Mouse (Mus musculus) lung, embryonic 14.5 days (tissue): ENCODE measurements around the gene Magi1. TPM values are rescaled to one million over a fixed set of nuclear protein-coding genes. Genes with fewer than 3 reads are reported as not detected.

ENCODE experiments used
- ATAC-seq: fragments of 200-750 bp; cut with Nextera tagmentation; 2 replicates; pipeline ENCODE4 v1.8.0; 2017; ENCODE audit warnings: mild to moderate bottlenecking, moderate TSS enrichment, moderate library complexity; ENCODE audit not compliant: insufficient read depth
- DNase-seq: peaks from one replicate; pipeline ENCODE4 v3.0.0-alpha.2; 2015
- H3K27ac ChIP-seq: fragments of 300-500 bp; sonication (generic); 2 replicates; pipeline ENCODE4 v1.5.1; 2014; ENCODE audit warnings: low read depth, mild to moderate bottlenecking, moderate library complexity
- H3K27me3 ChIP-seq: fragments of 300-500 bp; sonication (generic); 2 replicates; pipeline ENCODE4 v1.6.1; 2014; ENCODE audit warnings: low read length, control low read depth; ENCODE audit not compliant: insufficient read depth
- H3K36me3 ChIP-seq: fragments of 300-500 bp; sonication (generic); 2 replicates; pipeline ENCODE4 v1.6.1; 2014; ENCODE audit warnings: control low read depth; ENCODE audit not compliant: insufficient read depth
- H3K4me1 ChIP-seq: fragments of 300-500 bp; sonication (generic); 2 replicates; pipeline ENCODE4 v1.6.1; 2014; ENCODE audit warnings: antibody characterized with exemption, control low read depth; ENCODE audit not compliant: insufficient read depth
- H3K4me2 ChIP-seq: fragments of 300-500 bp; sonication (generic); 2 replicates; pipeline ENCODE4 v1.6.1; 2014; ENCODE audit warnings: mild to moderate bottlenecking
- H3K4me3 ChIP-seq: fragments of 300-500 bp; sonication (generic); 2 replicates; pipeline ENCODE4 v1.5.1; 2014; ENCODE audit warnings: low read depth, low read length
- H3K9ac ChIP-seq: fragments of 300-500 bp; sonication (generic); 2 replicates; pipeline ENCODE4 v1.6.1; 2014
- H3K9me3 ChIP-seq: fragments of 300-500 bp; sonication (generic); 2 replicates; pipeline ENCODE4 v1.6.1; 2016; ENCODE audit warnings: low read depth, low read length, control low read depth
- CTCF ChIP-seq: IDR thresholded peaks from 2 replicates; pipeline ENCODE4 v1.5.1; 2016; ENCODE audit warnings: antibody characterized with exemption, low read depth
- WGBS: fragments of 180-500 bp; shearing (Covaris S2); extraction: QIAGEN DNeasy Blood & Tissue Kit; methylation state at CpG from one replicate; pipeline ENCODE4 v1.1.7; 2014; 5-methylcytosine and 5-hydroxymethylcytosine counted together
- polyA plus RNA-seq: library from polyadenylated mRNA; unstranded; fragments of >200 nt; fragmentation: Nextera tagmentation; extraction: Ambion mirVana; gene quantifications from 2 replicates; pipeline ENCODE4 v1.2.1, GENCODE M21; 2014

The Magi1 gene
- polyA plus RNA-seq, 1 experiment from 2014 or later: 10.1 TPM

DNA sequence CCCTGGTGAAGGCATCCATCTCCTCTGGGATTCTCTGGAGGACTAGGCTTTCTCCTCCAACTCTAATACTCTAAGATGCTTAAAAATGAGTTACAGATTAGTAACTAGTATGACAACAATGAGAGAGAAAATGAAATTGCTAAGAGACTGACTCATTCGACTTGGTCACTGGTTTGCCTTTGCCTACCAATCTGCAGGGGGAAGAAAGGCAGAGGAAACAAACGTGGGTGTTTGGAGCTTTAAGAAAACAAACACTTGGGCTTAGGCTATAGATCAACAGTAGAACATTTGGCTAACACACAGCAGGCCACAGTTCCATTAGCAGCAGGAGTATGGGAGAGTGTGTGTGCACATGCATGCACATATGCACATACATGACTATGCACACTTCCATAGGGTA is 142.2 kb downstream of the Magi1 start:
- DNase-seq: no peak
- H3K4me2 ChIP-seq: no peak overlapping the region

DNA sequence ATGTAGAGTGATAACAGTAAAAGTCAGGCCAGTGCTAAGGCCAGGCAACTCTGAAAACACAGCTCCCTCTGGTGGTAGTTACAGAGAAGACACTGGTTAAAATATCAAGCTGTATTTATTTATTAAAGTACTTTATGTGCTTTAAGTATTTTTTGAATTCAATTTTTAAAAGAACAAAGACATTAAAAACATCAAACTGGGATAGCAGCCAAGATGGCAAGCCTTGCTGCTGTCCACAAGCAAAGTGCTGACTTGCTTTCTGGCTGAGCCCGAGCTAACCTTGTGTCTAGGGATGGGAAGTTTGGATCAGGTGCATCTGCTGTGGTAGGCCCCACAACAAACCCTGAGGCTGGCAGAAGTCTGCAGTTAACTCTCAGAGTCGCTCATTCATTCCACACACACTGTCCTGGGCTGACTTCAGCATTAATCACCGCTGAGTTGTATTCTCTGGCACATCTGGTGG is 143.7 kb downstream of the Magi1 start:
- no peak overlapping the region for H3K9ac ChIP-seq
- WGBS: 69% methylated on average over 3 of the region's 3 CpGs
- no peak overlapping the region for H3K27ac ChIP-seq
- TF ChIP-seq CTCF: peak; percentile 66
- no peaks in the 10 kb centered on the region for H3K36me3 ChIP-seq
- H3K27me3 ChIP-seq: no peaks in the 10 kb centered on the region
- H3K4me2 ChIP-seq: no peak overlapping the region
- peak; percentile 83 for DNase-seq
- no peaks in the 10 kb centered on the region for H3K4me1 ChIP-seq
- peak; percentile 52; the same call in 1 of the 2 replicates for ATAC-seq
- H3K9me3 ChIP-seq: no peaks in the 10 kb centered on the region
- H3K4me3 ChIP-seq: no peak overlapping the region

More for the DNA sequence above, 142.2 kb downstream of the Magi1 start:
- Histone ChIP-seq H3K27ac (no peak overlapping the region), H3K36me3 (no peaks in the 10 kb centered on the region), H3K4me1 (peaks cover 5% of the 10 kb centered on the region), H3K27me3 (no peaks in the 10 kb centered on the region), H3K9ac (no peak overlapping the region), H3K9me3 (no peaks in the 10 kb centered on the region), H3K4me3 (no peak overlapping the region)
- 29% methylated on average over 2 of the region's 2 CpGs for WGBS
- ATAC-seq: no peak
- TF ChIP-seq CTCF: no peak

DNA sequence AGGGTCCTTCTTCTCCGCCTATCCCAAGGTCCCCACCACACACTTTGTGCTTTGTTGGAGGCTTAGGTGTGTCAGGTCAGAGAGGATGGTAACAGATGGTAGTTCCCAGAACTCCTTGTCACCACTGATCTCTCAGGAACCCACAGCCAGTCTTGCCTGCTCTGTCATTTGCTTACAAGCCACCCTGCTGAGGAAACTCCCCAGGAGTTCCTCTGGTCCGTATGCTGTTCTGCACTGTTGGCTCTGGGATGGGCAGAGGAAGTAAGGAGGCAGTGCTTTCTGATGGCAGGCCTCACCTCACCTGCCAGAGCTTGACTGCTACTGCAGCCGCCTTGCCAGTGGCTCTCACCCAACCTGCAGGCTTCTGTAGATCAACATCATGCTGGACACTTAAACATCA is 147.0 kb downstream of the Magi1 start:
- H3K4me1 ChIP-seq: no peaks in the 10 kb centered on the region
- no peak overlapping the region for H3K4me2 ChIP-seq
- H3K9ac ChIP-seq: no peak overlapping the region
- no peaks in the 10 kb centered on the region for H3K36me3 ChIP-seq
- no peak for TF ChIP-seq CTCF
- H3K9me3 ChIP-seq: no peaks in the 10 kb centered on the region
- H3K27ac ChIP-seq: no peak overlapping the region
- no peak for ATAC-seq
- no peaks in the 10 kb centered on the region for H3K27me3 ChIP-seq
- H3K4me3 ChIP-seq: no peak overlapping the region
- no peak for DNase-seq
- WGBS: 79% methylated on average over 3 of the region's 3 CpGs

DNA sequence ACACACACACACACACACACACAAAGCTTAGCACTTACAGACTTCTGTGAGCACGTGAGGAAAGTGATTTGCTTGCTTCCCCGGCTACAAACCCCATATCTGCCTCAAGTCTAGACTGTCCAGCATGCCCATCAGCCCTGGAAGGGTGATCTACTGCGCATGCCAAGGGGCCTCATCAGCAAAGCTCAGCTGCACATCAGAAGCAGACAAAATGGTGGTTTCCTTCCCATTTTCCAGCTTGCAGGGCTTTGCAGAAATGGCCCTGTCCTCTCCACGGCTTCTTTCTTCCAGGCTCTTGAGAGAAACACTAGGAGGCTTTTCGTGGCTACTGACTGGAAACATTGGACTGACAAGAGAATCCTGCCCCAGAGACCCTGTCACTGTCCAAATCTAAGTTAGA is 149.6 kb downstream of the Magi1 start:
- ATAC-seq: no peak
- no peaks in the 10 kb centered on the region for H3K36me3 ChIP-seq
- H3K9ac ChIP-seq: no peak overlapping the region
- H3K4me2 ChIP-seq: no peak overlapping the region
- TF ChIP-seq CTCF: no peak
- no peaks in the 10 kb centered on the region for H3K9me3 ChIP-seq
- DNase-seq: no peak
- H3K4me1 ChIP-seq: peaks cover under 1% of the 10 kb centered on the region; the same call in 1 of the 2 replicates
- no peaks in the 10 kb centered on the region for H3K27me3 ChIP-seq
- 85% methylated on average over 5 of the region's 5 CpGs for WGBS
- no peak overlapping the region for H3K27ac ChIP-seq
- H3K4me3 ChIP-seq: no peak overlapping the region

DNA sequence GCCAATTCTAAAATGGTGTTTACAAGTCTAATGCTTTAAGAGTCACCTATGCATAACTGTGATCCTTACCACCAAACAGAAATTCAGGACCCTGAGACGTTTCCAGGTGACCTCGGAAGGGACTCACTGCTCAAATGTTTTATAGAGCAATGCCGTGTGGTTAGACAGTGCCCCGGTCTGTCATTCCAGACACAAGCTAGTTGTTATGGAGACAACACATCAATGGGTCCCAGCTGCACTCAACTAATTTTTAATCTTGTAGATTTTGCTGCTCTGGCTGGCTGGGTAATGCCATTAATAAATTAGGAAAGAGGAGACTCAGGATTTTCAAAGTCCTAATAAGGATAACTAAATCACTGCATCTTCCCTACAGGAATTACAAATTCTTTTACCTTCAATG is 151.7 kb downstream of the Magi1 start:
- no peak for ATAC-seq
- no peaks in the 10 kb centered on the region for H3K36me3 ChIP-seq
- no peak for DNase-seq
- H3K27me3 ChIP-seq: no peaks in the 10 kb centered on the region
- no peak overlapping the region for H3K27ac ChIP-seq
- peaks cover 9% of the 10 kb centered on the region for H3K4me1 ChIP-seq
- no peak for TF ChIP-seq CTCF
- 61% methylated on average over 4 of the region's 4 CpGs for WGBS
- no peak overlapping the region for H3K9ac ChIP-seq
- H3K9me3 ChIP-seq: no peaks in the 10 kb centered on the region
- H3K4me3 ChIP-seq: no peak overlapping the region
- no peak overlapping the region for H3K4me2 ChIP-seq

DNA sequence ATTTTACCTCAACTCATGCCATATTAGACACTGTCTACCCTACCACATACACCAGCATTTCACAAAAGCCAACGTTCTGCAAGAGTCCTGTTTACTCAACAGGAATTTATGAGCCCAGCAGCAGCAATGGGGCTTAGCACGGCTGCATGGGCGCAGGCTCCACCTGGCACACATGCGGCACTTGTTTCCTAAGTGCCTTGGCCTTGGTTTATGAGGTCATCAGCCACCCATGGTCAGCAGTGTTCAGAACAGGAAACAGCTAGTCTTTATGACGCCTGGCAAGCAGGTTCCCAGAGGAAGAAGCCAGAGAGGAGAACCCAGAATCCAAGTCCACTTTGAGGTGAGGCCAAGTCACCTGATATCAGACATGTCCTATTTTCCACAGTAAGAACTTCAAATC is 153.3 kb downstream of the Magi1 start:
- TF ChIP-seq CTCF: no peak
- no peak for ATAC-seq

DNA sequence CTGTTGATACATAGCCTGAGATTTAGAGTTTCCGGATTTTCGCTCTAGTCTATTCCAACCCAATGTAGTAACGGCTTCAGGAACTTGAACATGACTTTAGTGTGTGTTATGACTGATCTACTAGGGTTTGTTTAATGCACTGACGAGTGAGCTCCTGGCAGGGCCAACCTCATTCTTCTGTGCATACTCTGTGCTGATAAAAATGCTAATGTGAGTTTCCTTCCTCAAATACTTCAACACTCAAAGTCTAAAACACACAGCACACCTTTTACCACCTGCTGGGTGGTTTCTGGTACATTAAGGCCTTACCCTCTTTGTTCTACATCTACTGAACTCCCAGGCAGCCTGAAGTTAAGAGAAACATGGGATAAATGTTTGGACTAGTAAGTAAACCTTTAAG is 157.0 kb downstream of the Magi1 start:
- H3K36me3 ChIP-seq: no peaks in the 10 kb centered on the region
- no peak overlapping the region for H3K4me3 ChIP-seq
- H3K27ac ChIP-seq: peak overlapping the region; percentile 69; the same call in 1 of the 2 replicates
- TF ChIP-seq CTCF: no peak
- peaks cover 27% of the 10 kb centered on the region for H3K4me1 ChIP-seq
- DNase-seq: peak; percentile 40
- 39% methylated on average over 4 of the region's 4 CpGs for WGBS
- no peaks in the 10 kb centered on the region for H3K9me3 ChIP-seq
- no peak overlapping the region for H3K4me2 ChIP-seq
- ATAC-seq: no peak
- no peaks in the 10 kb centered on the region for H3K27me3 ChIP-seq
- no peak overlapping the region for H3K9ac ChIP-seq

More for the DNA sequence above, 153.3 kb downstream of the Magi1 start:
- DNase-seq: no peak
- Histone ChIP-seq H3K9ac (no peak overlapping the region), H3K4me3 (no peak overlapping the region), H3K4me2 (no peak overlapping the region), H3K36me3 (no peaks in the 10 kb centered on the region), H3K4me1 (peaks cover 21% of the 10 kb centered on the region), H3K27me3 (no peaks in the 10 kb centered on the region), H3K27ac (no peak overlapping the region), H3K9me3 (no peaks in the 10 kb centered on the region)
- 71% methylated on average over 5 of the region's 5 CpGs for WGBS

DNA sequence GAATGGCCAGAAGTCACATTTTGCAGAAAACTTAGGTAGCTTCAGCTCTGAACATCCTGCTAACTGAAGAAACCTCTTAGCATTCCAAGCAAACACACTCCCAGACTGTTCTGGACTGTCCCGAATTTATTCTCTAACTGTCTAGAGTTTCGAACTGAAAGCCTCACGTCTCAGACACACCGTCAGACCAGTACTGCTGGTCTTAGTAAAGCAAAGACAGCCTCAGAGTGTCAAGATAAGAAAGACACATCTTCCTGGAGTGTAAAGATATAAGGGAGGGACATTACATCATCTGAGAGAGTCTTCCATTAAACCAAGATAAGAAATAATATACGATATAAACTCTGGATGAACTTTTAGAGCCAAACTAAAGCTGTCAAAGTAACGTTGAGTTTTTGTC is 158.6 kb downstream of the Magi1 start:
- Histone ChIP-seq H3K4me3 (no peak overlapping the region), H3K9me3 (no peaks in the 10 kb centered on the region), H3K4me2 (no peak overlapping the region), H3K27ac (no peak overlapping the region), H3K4me1 (peaks cover 27% of the 10 kb centered on the region), H3K27me3 (no peaks in the 10 kb centered on the region), H3K36me3 (no peaks in the 10 kb centered on the region), H3K9ac (no peak overlapping the region)
- no peak for TF ChIP-seq CTCF
- 15% methylated on average over 6 of the region's 6 CpGs for WGBS
- ATAC-seq (peak; percentile 50; the same call in 1 of the 2 replicates), DNase-seq (peak; percentile 41)
